Mouse (Mus musculus): Measurements from ENCODE around the gene Tmed10.

The Tmed10 gene

DNA sequence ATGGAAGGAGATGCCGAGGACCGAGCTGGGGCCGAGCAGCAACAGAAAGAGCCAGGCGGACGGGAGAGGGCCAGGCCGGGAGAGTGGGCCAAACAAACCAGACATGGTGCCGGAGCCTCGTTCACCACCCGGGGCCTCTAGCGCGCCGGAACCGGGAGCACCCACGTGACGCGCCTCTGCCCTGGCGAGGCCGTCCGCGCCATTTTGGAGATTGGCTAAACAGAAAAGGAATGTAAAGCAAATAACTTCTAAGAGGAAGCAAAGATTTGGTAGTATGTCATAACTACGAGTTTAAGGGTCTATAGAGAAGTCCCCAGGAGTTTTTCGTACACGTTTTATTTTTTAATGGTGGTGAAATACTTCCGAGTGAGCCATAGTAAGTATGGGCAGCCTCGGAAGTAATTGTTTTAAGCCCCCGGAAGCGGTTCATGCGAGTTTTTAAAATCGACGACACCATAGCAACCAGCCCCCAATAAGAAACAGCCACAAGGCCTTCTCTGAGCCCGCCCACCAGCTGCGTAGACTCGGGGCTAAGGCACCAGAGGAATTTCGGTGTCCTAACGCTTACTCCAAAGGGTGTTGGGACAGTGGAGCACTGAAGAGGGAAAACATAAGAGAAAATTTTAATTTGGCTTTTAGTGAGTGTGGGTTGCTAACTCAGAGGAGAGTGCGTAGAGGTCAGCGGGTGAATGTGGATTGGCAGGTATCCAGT is at the start of gene Tmed10:
Gene Tmed10, minus strand, starts transcription at position 287 of the 712 bp plus-strand sequence.
- peak; percentile 88 to 90 for DNase-seq

DNA sequence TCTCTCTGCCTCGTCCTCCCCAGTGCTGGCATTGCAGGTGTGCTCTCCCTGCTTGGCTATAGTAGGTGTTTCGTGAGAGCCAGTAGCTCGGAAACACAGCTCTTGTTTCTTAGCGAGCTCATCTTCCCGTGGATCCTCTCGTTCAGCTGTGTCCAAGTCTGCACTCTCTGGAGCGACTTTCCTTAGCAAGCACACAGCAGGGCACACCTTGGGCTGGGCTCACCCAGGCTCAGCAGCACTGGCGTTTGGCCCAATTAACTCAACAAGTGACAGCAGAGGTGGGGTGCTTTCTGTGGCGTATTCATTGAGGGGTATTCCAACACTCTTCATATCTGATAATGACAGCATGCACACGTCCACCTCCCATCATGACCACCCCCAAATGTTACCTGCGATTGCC is 48.6 kb upstream of the Tmed10 start:
- no peak for DNase-seq

DNA sequence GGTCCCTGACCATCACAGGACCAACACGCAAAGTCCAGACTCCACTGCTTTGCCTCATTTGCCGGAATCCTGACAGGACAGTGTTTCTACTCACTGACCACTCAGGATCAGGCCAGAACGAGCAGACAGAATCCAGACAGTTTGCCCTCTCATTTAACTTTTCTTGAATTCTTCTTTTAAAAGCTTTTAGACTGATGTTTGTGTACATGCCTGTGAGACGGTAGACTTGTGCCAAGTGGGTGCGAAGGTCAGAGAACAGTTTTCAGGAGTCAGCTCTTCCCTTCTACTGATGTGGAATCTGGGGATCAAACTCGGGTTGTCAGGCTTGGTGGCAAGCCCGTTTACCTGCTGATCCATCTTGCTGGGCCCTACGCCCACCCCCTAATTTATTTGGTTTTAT is 47.9 kb upstream of the Tmed10 start:
- no peak for DNase-seq

DNA sequence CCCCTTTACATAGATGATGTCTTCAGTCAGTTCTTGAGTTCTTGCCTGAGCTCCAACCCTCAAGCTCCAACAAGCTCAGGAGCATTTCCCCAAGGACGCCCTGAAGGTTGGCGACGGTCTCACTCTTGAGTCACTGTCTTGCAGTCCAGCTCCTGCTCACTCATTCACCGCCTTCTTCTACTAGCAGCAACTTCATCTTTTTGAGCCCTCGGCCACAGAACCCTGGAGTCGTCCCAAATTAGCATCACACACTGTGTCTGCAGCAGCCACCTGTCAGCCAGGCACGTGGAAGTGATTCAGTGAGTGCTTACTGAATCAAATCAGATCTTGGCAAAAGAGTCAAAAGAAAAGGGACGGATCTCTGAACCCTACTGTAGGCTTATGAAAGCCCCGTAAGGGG is 46.3 kb upstream of the Tmed10 start:
- peak; percentile 23 to 45 for DNase-seq

DNA sequence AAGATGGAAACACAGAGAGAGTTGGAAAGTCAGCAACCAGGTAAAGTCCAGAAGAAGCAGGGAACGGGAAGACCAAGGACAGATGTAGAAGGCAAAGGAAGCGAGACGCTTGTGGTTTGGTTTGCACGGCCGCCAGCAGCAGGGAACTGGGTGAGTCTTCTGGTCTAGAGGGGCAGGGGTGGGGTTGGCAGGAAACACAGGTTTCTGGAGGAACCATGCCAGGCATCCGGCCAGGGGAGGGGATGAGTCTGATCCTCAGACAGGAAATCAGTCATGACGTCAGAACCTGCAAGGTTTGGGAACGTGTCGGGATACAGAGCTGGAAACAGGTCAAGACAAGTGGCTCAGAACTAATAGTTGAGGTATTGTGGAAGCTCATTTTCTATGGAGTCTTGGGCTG is 43.2 kb upstream of the Tmed10 start:
- peak in 1 of 2 experiments; percentile 9 for DNase-seq

DNA sequence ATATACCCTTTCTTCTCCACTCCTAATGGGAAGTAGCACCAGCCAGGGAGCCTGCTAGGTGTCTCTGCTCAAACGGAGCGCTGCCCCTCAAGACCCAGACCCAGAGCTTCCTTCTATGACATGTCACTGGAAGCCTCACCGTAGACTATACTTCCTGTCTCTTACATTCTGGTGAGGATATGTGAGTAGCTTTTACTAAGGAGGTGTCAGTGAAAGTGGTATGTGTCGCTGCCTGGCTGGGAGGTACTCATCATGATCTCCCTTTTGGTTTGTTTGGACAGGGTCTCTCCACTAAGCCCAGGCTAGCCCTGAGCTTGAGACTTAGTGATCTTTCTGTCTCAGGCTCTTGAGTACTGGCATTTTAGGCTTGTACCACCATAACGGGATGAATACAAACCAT is 41.7 kb upstream of the Tmed10 start:
- no peak for DNase-seq

DNA sequence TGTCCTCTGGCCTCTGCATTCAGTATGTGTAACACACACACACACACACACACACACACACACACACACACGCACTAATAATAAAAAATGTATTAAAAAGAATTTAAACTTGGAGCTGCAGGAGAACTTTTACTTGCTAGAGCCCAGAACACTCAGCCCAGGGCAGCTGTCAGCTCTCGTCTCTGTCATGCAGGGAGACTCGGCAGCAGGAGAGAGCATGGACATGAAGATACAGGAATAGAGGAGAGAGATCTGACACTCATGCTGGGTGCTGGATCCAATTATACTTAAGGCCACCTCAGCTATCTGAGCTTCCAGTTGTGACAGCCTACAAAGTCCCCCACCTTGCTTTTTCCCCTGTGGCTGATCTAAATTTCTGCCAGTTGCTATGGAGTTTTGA is 41.2 kb upstream of the Tmed10 start:
- DNase-seq, result no peak

DNA sequence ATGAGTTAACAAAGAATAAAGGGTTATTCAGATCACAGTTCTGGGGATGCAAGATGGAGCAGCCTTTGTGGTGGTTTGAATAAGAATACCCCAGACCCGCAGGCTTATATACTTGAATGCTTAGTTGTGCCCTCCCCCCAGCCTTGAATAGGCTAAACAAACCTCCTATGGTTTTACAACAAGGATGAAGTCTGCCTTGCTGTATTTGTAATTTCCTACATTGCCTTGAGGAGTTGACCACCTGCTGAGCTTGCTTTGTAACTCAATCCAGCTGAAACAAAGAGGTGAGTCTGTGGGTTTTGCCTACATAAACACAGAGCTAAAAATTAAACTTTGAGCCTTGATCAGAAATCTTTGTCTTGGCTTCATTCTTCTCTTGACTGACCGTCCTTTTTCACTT is 36.5 kb upstream of the Tmed10 start:
- DNase-seq, result no peak

DNA sequence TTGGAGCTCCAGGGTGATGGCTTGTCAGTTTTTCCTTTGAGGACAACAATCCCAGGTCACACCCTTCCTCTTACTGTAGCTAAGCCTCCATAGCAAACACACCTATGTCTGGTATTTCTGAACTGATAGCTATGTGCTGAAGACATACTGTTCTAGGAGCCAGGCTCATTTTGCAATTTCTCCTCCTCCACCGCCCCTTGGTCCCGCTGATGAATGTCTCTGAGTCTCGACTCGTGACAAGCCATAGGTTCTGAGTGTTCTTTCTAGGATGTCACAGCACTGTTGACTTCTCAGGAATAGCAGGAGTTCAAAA is 23.3 kb upstream of the Tmed10 start:
- DNase-seq, result no peak

DNA sequence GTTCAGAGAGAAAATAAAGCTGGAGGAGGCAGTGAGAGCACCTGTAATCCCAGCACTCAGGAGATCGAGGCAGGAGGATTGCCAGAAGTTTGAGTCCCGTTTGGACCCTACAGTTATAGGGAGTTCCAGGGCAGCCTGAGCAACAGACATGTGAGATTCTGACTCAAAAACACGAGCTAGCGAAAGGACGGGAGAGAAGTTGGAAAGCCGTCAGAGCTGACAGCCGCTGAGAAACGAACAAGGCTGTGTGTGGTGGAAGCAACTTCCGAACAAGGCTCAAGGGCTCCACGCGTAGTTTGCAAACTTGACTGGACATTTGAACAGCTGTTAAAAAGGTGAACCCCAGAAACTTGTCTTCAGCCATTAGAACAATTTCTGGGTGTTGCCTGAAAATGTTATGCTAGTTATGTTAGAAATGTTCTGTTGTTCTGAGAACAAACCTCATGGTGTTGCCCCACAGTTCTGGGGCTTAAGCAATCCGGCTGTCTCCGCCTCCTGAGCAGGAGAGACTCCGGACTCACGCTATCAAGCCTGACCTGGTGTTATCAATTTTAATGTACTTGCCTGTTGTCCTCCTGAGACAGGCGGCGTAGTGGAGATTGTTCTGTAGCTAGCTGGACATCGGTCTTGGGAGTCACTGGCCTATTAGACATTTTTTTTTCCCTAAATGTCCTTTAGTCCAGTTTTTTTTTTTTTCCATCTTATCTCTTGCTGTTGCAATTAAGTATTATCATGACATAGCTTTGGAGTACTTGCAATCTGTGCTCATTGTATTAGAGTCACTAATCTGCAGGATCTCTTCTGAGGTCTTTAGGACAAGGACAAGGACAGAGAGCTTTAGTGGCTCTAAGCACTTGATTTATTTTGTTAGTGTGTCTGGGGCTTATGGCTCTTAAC is 22.7 kb upstream of the Tmed10 start:
- no peak for DNase-seq

DNA sequence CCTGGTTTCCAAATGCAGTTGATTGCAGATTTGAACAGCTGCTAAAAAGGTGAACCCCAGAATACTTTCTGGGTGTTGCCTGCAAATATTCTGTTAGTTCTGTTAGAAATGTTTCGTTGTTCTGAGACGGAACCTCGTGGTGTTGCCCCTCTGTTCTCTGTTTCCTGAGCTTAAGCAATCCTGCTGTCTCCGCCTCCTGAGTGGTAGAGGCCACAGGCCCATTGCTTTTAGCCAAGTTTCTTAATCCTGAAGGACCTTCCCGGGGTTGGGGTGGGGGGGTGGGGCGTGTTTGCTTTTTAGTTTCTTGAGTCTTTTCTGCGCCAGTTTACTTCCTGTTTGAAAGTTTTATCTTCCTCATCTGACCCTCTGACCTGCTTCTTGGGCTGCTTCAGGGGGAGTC is 19.3 kb upstream of the Tmed10 start:
- no peak for DNase-seq

DNA sequence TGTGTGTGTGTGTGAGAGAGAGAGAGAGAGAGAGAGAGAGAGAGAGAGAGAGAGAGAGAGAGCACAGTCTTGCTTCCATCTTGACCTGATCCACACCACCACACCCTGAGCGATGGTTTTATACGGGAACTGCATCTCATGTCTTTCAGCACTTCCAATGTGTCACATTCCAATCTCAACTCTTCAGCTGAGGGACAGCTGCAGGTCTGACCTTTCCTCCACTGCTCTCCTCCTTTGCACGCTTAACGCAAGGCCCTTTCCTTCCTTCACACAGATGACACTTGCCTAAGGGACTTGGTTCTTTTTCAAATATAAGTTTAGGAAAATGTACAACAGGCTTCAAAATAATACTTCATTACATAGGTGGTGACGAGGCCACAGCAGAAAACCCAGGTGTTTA is 18.9 kb upstream of the Tmed10 start:
- DNase-seq, result no peak

DNA sequence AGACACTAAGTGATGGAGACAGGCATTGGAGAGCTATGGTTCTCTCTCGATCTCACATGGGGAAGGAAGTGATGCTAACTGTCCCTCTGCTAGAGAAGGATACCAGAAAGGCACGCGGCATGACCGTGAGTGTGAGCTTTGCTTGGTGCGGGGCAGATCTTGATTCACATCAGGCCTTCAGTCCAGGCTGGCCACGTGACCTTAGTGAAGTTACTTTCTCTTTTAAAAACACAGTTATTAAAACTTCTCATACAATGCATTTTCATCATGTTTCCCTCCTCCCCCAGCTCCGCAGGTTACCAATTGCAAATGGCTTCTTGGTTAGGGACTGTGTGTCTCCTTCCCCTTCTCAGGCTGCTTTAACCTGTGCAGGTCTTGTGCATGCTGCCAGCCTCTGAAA is 16.5 kb upstream of the Tmed10 start:
- no peak for DNase-seq

DNA sequence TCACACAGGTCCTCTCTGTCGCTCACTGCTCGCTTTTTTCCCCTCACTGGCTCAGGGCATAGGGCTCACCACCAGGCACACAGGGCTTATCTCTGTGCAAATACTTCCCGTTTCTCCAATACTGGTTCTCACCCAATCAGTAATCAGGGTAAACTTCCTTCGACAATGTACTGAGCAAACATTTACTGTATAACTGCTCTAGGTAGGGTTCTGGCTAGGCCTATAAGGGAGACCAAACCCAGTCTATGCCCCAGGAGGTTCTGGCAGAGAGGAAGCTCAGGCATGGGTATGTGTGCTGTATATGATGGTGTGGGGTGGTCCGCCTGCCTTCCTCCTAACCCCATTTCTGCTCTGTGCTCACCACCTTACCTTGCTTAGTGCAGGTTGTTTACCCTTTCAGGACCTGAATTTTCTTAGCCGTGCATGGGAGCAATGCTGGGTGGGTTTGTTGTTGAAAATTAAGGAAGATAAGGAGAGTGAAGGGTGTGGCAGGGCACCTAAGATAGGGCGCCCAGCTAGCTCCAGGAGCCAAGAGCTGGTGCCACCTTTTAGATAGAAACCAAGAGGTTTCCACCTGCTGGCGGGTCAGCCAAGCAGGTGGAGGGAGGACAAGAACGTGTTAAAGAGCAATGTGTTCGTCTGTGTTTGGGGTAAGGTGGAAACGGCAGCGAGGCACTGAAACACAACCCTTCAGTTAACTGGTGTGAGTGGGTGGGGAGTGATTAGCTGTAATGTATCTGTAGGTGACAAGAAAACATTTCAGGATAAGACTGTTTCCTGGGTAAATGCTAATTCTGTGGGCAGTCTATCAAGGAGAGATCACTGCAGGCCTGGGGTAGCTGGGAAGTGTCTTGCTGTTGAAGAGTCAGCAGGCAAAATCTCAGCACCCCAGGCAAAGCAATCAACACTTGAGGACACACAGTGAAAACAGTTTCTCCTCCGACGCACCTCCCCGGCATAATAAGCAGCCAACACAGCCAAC is 14.8 kb upstream of the Tmed10 start:
- no peak for DNase-seq

DNA sequence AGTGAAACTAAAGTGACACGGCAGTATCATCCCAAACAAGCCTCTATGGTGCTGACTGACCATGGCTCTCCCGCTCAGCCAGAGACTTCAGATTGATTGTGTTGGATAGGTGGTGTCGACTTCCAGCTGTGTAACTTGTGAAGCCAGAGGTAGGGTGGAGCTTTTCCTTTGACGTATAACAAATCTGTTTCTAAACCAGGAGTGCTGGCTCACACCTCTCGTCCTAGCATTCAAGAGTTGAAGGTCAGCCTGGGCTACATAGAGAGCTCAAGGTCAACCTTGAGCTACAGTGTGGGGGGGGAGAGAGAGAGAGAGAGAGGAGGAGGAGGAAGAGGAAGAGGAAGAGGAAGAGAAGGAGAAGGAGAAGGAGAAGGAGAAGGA is 11.3 kb upstream of the Tmed10 start:
- DNase-seq, result no peak

DNA sequence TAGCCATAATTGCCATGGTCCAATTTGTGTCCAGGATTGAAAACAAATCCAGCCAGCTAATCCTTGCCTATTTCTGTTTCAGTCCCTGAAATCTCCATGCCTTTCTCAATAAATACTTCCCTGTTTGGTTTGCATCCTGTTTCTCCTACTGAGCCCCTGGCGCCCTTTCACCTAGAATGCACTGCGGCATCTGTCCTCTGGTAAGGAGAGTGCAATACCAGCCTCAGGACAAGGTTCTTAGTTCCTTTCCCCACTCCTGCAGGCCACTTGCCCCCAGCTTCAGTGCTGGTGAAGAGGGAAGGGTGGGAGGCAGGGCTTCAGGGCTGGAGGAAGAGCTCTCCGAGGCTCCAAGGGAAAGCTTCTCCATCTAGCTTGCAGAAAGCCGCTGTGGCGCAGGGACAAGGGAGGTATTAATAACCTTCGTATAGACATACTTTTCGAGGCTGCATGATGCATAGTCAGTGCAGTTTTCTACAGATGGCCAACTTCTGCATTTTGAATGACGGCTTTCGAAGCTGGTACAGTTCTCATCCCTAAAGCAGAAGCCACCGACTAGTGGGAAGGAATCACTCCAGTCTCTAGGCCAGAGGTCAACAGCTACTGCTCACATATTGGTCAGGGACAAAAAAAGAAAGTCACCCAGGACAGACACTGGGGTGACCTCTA is 10.8 kb upstream of the Tmed10 start:
- DNase-seq, result no peak

DNA sequence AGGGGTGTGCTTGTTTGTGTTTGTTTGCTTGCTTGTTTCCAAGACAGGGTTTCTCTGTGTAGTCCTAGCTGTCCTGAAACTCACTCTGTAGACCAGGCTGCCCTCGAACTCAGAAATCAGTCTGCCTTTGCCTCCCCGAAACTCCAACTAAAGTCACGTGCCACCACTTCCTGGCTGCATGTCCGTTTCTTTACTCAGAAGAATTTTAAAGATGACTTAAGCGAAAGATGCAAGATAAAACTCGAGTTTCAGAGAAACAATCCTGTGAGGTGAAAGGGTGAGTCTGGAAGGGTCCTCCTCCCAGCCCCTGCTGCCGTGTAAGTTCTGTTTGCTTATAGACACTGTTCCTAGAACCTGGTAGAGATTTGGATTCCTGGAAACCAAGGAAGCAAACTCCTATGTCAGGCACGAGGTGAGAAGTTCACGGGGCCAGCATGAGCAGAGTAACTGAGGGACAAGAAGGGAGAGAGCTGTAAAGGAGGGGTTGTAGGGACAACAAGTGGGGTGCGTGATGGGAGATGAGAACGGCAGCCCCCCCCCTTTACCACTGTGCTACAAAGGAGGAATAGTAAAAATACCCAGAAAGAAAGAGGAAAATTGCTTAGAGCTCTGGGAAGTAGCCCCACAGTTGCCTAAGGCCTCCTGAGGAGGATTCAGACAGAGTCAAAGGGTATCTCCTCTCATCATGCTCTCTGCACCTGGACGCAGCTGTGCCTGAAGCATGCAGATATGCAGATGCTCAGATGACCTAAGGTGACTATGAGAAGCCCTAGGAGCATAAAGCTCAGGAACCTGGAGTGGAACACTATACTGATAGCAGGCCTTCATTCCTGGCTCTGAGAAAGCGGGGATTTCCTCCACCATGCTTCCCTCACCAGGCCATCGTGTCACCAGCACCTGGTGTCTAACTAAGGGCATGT is 8.4 kb upstream of the Tmed10 start:
- DNase-seq, result no peak

DNA sequence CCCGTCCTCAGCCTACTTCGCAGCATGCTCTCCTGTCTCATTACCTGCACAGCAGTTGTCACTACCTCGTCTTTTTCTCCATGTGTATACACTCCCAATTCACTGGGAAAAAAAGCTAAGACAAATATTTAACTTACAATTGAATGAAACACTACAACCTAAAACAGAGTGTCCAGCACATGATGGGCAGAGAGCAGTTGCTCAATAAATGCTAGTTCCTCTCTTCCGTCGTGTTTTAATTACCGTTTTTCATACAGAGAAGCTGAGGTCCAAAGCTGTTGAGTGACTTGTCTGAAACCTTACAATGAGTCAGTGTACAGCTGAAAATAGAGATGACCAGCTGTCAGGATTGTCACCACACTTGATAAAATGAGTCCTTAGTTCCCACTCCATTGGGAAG is 6.9 kb upstream of the Tmed10 start:
- DNase-seq, result no peak

DNA sequence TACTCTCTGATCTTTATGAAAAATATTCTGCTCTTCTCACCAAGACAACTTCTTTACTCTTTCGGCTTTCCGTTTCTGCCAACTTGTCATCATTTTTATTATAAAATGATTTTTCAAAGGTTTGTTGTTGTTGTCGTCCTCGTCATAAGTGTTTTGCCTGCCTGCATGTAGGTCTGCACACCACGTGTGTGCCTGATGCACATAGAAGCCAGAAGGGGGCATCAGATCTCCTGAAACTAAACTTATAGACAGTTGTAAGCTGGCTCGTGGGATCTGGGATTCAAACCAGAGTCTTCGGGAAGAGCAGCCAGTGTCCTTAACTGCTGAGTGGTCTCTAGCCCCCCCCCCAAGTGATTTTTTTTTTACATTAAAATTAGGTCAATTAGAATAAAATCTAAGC is 6.3 kb upstream of the Tmed10 start:
- DNase-seq, result no peak

DNA sequence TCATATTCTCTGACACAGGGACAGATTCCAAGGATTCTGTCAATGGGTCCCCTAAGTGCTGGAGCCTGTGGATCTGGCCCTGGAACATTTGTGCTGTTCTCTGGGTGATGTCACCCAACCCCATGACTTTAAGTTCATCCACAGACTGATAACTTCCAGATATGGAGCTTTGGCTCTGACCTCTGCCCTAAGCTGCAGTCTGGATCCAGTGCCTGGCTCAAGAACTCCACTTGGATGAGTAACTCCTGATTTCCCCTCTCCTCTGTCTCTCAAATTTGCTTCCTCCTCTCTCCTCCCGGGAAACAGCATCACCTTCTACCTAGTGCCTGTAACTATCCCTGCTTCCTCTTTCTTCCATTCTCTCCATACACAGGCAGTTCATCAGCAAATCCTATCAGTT is 5.7 kb upstream of the Tmed10 start:
- no peak for DNase-seq

DNA sequence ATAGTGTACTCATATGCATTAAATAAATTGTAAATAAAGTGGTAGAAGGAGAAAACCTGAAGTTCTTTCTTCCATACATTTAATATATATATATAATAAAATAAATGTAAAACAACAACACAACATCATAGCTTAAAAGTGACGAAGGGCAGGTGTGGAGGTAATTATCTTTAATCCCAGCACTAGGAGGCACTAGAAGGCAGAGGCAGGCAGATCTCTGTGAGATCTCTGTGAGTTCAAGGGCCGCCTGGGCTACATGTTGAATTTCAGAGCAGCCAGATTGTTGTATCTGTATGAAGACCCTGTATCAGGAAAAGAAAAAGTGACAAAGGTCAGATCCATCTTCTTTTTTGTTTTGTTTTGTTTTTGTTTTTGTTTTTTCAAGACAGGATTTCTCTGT is 3.6 kb upstream of the Tmed10 start:
- no peak for DNase-seq
